Mouse (Mus musculus) thymus, adult 18-20 months (tissue): ENCODE measurements at regions not wholly inside any gene's neighbourhood (a gene's known extent, or its start where the extent isn't known, plus 50 kb on each side); places are given as distances from the start of the nearest gene placed in this dataset.

ENCODE experiments used
- DNase-seq, 2 experiments: peaks; one replicate each; pipeline ENCODE4 v3.0.0; 2022; ENCODE audit warnings: mixed read lengths in 2 of 2

- no peak for DNase-seq
Measured at GRCm38 (mm10) chr4:45585188-45585820, 53.0 kb upstream of the Shb start.

- DNase-seq = no peak
Measured at GRCm38 (mm10) chr4:45583966-45584365, 51.7 kb upstream of the Shb start.

GRCm38 (mm10) chr4:45582496-45582895 is 50.2 kb upstream of the Shb start:
- DNase-seq = no peak
